Mouse (Mus musculus) spleen, embryonic (tissue): Measurements from ENCODE around the gene Rad50.

ENCODE experiments used
- CTCF ChIA-PET: fragments of 350-600 bp; sonication (Branson Sonifier 250); formaldehyde crosslinking; loops from one replicate; lab custom pipeline; 2022; lab: Charles Lee

Gene Rad50

DNA sequence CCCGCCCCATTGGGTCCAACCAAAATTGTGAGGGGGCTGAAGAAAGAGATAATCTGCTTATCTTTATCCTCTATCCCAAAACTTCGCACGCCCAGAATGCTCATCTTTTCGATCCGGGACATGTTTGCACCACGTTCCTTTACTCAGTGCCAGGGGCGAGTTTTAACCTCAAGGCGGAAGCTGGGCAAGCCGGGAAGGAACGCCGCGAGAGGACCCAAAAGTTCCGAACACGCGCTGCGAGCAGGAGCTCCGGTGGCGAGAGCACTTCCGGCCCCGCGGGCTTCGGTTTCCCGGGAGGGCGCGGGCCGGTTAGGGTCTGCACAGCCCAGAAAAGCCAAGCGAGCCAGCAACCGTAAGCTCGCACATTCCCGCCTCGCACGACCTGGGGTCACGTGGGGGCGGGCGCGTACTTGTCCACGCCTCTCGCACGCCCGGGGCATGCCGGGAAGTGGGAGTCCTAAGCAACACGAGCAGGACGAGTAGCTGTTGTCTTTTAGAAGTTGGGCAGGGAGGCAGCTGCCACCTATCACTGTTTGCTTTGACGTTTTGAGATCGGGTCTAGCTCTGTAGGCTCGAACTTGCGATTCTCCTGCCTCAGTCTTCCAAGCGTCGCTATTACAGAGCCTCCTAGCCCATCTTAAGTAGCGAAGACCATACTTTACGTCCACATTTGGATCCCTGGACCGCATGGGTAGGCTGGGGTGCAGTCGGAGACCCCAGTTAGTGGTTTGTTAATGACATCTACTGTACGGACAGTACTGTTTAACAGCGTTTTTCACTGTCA lies at the start of gene Rad50:
Rad50 (minus strand) TSS at position 386 of the 784 bp plus-strand sequence.
- CTCF ChIA-PET: interaction anchor here (0.7 kb wide), 1 partner anchor 82 kb away, joined by 3 read pairs; no protein-coding TSS in a partner anchor

DNA sequence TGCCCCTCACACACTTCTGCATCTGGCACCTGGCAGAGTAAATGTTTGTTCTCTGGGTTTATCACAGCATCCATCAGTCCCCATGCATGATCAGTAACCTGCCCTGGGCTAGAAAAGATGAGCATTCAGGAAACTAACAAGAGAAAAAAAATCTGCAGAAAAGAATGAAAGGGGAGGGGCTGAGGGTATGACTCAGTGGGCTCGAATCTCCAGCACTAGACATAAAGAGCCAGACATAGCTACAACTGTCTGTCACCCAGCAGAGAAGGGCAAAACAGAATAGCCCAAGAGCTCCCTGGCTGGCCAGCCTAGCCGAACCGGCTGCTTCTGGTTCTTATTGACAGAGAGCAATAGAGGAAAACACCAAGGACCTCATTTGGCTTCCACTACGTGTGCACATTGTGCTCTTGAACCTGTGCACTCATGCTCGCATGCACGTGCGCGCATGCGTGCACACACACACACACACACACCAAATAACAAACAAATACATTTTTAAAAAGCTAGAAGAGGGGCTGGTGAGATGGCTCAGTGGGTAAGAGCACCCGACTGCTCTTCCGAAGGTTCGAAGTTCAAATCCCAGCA lies 48.0 kb upstream of the Rad50 start:
- CTCF ChIA-PET: interaction anchor here (0.6 kb wide), 1 partner anchor 40 kb away, joined by 4 read pairs; no protein-coding TSS in a partner anchor

DNA sequence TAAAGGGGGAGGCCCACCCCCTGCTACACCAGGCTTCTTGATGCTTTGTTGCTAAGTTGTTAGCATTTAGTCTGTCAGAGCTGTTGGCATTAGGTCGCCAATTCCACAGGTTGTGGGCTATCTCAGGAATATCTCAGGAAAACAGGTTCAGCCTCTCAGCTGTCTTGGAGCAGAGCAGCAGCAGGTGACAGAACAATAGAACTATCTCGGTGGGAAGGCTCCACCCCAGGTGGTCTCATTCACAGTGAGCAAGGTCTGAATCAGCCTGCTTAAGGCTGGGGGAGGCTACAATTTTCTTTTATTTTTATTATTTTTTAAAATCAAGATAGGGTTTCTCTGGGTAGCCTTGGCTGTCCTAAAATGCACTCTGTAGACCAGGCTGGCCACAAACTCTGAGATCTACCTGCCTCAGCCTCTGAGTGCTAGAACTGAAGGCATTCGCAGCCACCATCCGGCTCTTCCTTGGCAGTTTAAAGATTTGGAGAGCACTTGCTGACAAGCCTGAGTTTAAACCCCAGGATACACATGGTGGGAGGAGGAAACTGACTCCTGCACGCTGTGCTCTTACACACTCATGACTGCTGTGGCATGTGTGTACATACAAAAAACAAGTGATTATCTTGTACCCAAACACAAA lies 42.7 kb upstream of the Rad50 start:
- CTCF ChIA-PET: no interaction called here

DNA sequence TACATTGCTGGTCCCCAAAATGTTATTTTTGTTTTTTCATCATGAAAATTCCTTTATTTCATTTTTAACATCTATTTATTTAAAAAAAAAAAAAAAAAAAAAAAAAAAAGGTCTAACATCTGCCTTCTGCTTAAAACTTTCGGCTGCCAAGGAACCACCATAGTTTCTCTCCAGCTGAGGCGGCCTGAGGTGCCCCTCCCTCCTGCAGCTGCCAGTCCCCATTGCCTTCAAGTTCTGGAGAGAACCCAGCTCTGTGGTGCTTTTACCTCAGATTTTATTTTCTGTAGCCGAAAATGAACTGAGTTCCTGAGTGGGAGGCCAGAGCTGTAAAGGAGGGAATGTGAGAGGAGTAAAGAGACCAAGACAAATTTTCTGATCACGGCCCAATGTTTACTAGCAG lies 42.2 kb upstream of the Rad50 start:
- CTCF ChIA-PET: no interaction called here

DNA sequence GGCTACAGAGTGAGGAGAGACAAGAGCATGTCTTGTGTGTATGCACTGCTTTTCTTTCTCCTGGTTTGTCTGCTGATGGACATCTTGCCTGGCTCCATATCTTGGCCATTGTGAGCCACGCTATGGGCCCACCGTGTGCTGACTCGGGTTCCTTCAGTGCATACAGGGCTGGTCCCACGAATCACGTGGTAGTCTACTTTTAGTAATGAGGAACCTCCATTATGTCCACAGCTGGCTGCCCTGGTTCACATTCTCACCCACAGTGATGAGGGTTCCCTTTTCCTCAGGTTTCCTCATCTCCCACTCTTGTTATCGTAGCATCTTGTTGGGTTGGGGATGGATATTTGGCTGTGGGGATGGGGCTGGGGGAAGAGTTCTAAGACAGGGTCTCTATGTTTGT lies 41.5 kb upstream of the Rad50 start:
- CTCF ChIA-PET: interaction anchor here (0.6 kb wide), 1 partner anchor 121 kb away, joined by 3 read pairs; no protein-coding TSS in a partner anchor

DNA sequence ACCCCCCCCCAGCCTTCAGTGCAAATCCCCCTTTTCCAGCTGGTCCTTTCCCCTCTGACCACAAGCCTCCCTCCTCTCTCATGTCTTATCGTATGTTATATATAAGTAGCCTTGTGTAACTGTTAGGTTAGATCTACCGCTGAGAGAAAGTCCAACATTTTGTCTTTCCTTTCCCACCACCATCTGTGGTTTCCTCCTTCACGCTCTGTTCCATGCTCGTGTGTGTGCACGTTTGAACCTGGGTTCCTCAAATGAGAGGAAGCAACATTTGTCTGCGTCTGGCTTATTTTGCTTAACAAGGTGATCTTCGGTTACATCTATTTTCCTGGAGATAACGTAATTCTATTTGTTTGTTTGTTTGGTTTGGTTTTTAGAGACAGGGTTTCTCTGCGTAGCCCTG lies 40.9 kb upstream of the Rad50 start:
- CTCF ChIA-PET: interaction anchor here (0.6 kb wide), 2 partner anchors 64 to 122 kb away, joined by 3 to 11 read pairs; no protein-coding TSS in a partner anchor

DNA sequence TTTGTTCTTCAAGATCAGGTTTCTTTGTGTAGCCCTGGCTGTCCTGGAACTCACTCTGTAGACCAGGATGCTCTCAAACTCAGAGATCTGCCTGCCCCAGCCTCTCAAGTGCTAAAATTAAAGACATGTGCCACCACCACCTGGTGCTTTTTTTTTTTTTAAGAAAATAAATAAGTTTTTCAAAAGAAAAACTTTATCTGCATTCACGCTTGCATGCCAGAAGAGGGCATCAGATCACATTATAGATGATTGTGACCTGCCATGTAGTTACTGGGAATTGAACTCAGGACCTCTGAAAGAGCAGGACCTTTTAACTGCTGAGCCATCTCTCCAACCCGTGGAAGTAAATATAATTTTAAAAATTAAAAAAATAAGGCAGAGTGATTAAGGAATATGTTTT lies 38.1 kb upstream of the Rad50 start:
- CTCF ChIA-PET: no interaction called here

DNA sequence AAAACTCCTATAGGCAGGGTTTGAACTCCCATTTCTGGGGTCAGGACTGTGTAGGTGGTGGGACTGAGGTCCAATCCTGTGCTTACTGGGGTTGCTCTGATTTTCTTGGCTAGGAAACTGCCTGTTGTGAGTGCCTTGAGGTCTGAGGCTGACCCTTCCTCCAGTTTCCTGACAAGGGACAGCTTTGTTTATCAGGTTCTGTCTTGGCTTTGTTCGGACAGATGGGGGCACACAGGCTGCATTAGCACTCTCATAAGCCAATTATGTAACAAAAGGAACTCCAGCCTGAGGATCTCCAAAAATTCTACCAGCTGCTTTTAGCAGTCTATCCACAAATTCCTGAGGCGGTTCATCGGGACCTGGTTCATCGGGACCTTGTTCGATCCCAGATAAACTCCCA lies 35.2 kb upstream of the Rad50 start:
- CTCF ChIA-PET: interaction anchor here (0.6 kb wide), 1 partner anchor 16 kb away, joined by 4 read pairs; no protein-coding TSS in a partner anchor

DNA sequence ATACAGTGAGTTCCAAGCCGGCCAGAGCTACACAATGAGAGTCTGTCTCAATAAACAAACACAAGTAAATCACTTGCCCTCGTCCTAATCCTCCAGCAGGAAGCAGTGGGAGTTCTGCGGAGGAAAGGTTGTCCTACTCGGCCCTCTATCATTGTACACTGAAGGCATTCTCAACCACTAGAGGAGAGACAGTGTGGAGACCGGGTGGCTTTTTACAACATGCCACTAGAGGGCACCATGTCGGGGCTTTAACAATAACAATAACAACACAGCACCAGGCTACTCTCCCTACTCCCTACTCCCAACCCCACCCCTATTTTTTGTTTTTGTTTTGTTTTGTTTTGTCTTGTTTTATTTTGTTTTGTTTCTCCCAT lies 30.4 kb upstream of the Rad50 start:
- CTCF ChIA-PET: no interaction called here

DNA sequence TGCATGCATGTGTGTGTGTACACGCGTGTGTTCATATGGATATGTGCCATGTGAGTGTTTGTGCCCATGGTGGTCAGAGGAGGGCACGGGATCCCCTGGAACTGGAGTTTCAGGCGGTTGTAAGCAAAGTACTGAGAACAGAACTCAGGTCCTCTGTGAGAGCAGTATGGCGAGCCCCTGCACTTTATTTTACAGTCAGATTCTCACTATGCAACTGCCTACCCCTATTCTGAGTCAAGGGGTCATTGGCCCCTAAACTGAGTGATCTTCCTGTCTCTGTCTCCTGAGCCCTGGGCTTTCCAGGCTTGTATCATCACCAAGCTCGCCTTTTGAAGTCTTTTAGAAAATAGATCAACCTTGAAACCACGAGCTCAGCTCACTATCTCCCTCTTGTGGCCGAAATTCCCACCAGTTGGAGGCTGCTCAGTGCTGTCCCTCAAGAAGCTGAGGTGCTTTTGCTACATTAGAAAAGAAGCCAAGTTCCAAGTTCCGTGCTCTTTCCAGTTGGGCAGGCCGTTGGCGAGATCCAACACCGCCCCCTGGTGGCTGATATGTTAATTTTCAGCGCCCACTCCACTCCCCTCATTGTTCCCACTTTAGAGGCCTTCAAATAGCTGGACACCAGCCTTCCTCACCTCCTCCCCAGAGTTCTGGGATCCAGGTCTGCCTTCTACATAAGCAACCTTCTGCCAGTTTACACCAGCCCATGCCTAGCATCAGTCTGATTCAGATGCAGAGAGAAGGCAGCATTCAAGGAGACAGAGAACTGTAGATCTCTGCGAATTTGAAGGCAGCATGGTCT lies 29.9 kb upstream of the Rad50 start:
- CTCF ChIA-PET: interaction anchor here (0.7 kb wide), 1 partner anchor 138 kb away, joined by 12 read pairs; no protein-coding TSS in a partner anchor

DNA sequence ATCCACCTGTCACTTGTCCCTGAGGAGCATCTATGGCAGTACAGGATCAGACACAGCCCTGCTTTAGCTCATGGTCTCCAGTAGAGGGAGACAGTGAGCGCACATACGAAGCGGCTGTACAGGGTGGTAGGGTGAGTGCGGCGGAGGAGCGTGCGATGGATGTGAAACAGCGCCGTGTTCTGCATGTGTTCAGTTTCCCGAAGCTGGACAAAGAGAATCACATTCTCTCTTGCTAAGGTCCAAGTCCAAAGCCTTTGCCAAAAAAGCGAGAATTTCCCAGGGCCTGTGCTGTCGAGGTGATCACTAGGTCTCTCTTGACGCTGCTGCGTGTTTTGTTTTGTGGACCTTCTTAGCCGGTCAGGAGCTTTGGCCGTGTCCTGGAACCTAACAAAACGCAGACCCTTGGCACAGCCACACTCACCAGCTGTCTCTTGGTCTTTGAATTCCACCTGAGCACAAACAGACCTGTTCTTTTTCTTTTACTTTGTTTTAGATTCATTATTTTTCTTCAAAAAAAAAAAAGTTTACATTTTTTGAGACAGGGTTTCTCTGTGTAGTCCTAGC lies 28.6 kb upstream of the Rad50 start:
- CTCF ChIA-PET: interaction anchor here (1.1 kb wide), 1 partner anchor 153 kb away, joined by 3 read pairs; no protein-coding TSS in a partner anchor

DNA sequence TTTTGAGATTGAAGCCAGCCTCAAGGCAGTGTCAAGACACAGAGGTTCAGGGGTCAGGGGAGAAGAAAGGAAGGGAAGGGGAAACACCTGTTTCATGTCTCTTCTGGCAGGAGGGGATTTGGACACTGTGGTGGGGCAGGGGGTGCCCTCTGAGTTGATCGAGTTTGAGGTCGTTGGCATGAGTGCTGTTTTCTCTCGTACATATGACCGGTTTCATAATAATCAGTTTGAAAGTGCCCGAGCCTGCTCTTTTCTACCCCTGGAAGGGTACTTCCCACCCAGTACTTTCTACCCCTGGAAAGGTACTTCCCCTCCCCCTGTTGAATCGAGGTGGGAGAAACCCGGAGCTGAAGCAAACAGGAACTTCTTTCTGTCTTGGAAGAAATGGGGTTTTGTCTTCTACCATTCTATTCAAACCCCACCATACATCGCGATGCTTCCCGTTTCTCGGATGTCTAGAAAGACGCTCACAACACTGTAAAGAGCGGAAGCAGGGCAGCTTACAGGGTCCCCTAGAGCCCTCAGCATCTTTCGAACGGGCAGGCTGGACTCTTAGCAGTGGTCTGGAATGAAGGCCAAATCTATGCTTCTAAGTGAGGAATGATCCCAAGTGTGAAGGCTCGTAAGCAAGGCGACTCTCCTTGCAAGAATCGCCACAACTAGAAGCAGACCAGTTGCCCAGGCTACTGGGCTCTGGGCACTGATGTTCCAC lies 28.0 kb upstream of the Rad50 start:
- CTCF ChIA-PET: interaction anchor here (1.1 kb wide), 1 partner anchor 154 kb away, joined by 3 read pairs; no protein-coding TSS in a partner anchor

DNA sequence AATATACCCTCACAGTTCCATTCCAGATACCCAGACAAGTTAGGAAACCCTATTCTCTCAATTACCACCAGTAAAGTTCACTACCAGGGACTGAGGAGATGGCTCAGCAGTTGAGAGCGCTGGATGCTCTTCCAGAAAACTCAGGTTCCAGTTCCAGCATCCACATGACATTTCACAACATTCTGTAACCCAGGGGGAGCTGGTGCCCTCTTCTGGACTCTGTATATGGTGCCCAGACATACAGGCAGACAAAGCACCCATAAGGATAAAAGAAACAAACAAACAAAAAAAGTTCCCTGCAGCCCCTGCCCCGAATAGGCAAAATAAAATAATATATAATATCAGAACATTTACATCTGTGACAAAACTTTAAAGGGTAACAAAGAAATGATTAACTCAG lies 27.3 kb upstream of the Rad50 start:
- CTCF ChIA-PET: interaction anchor here (0.5 kb wide), 1 partner anchor 35 kb away, joined by 3 read pairs; no protein-coding TSS in a partner anchor

DNA sequence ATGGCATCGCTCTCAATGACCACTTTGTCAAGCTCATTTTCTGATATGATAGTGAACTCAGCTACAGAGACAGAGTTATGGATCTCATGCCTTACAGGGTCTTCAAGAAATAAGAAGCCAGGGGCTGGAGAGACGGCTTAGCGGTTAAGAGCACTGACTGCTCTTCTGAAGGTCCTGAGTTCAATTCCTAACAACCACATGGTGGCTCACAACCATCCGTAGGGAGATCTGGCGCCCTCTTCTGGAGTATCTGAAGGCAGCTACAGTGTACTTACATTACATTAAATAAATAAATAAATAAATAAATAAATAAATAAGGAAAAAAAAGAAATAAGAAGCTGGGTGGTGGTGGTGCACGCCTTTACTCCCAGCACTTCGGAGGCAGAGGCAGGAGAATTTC lies 26.7 kb upstream of the Rad50 start:
- CTCF ChIA-PET: no interaction called here

DNA sequence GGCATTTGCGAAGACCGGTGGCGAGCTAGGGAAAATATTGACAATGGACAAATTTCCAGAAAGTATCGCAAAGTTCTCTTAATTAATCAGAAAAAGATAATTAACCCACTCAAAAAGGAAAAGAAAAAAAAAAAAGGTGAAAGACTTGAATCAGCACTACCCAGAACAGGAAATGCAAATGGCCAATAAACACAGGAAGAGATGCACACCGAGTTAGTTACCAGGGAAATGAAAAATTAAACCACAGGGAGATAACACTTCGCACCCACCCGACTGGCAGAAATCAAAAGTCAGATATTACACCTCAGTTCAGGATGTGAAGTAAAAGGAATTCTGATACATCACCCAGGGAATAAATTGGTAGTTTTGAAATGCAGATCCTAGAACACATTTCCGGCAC lies 25.1 kb upstream of the Rad50 start:
- CTCF ChIA-PET: interaction anchor here (0.6 kb wide), 1 partner anchor 123 kb away, joined by 3 read pairs; no protein-coding TSS in a partner anchor

DNA sequence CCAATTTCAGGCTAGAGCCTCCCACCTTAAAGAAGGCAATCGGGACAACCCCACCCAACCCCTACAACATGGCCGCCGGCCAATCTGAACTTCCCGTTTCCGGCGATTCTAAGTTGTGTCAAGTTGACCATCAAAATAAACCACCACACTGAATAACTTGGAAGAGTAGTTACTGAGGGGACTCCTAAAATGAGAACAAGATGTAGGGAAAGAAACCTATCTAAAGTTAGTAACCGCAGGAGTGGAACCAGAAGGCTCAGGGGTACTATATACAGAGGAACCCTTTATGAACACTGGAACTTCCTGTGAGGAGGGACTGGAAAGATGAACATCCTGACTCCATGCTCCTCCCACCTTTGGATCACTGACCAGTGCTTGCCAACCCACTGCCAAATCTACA lies 24.3 kb upstream of the Rad50 start:
- CTCF ChIA-PET: no interaction called here

DNA sequence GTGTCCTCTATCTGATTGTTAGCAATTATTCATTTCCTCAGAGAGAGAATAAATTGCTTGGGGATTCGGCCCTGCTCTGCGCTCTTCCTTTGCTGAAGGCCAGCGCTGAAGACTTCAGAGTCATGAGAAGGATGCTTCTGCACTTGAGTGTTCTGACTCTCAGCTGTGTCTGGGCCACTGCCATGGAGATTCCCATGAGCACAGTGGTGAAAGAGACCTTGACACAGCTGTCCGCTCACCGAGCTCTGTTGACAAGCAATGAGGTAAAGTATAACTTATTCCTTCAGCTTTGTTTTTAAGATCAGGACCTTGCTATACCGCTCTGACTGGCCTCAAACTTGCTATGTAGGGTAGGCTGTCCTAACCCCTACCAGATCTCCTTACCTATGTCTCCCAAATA lies 13.6 kb upstream of the Rad50 start, which contains the start of gene Il5:
Il5 (plus strand) TSS at position 80 of the 400 bp plus-strand sequence.
- CTCF ChIA-PET: no interaction called here

DNA sequence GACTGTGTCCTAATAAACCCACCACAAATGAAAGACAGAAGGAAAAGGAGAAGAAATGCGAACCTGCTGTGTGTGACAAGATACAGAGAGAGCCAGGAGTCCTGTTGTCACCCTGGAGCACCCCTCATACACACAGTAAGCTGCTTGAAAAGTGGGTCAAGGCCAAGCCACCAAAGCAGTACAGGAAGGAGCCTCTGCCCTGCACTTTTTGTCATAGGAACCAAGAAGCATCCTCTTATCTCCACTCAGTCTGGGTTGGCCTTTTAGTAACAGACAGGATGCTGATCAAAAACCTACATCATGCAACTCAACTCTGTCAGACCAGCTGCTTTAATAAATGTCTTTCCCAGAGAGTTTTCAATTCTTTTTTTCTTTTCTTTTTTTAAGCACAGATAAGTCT lies 12.6 kb upstream of the Rad50 start:
- CTCF ChIA-PET: interaction anchor here (0.6 kb wide), 2 partner anchors 23 to 252 kb away, joined by 4 to 23 read pairs; no protein-coding TSS in a partner anchor

DNA sequence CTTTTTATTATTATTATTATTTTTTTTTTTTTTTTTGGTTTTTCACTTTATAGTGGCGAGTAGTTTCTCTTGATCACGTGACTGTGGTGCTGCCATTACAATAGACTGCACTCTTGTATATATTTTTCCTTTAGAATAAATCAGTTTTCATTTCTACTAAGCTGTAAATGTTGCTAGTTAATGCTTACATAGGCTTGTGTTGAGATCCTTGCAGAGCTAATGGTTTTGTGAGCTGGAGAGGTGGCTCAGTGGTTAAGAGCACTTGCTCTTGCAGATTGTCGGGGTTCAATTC lies 545 bp upstream of the Rad50 start:
- CTCF ChIA-PET: no interaction called here

DNA sequence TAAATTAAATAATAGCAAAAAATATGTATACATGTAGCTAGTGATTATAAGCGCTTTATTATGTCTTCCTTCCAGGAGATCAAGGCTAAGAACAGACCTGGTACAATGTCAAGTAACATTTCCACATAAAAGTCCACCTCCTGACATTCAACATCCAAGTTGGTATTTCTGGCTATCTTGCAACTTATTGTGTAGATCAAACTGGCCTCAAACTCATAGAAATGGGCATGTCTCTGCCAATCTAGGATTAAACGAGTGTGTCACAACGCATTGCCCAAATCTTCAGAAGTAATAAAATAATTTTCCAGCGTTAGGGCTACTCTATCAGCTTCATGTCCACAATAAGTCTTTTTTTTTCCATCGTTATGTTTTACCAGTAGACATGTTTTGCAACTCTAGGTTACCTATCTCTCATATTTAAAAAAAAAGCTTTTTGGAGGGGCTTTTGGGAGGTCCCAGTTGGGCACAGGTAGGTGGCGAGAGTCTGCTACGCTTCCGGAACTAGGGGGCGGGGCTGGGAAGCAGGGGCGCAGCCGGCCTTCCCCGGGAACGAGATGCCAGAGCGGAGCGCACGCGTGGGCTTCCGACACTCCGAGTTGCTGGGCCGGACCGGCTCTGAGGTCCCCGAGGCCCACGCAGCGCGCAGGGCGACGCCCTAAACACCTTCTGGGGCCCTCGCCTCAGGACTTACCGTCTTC lies 734 bp downstream of the Rad50 start:
- CTCF ChIA-PET: no interaction called here
